Mouse (Mus musculus): Measurements from ENCODE around the gene Mtmr2. TPM values are rescaled to one million over a fixed set of nuclear protein-coding genes. Genes with fewer than 3 reads are reported as not detected.
A peak's percentile ranks its signal among the peaks of the same experiment; 100 is the strongest.

Gene Mtmr2
- polyA plus RNA-seq, 1 experiment from 2014 or later, result 53.2 TPM

DNA sequence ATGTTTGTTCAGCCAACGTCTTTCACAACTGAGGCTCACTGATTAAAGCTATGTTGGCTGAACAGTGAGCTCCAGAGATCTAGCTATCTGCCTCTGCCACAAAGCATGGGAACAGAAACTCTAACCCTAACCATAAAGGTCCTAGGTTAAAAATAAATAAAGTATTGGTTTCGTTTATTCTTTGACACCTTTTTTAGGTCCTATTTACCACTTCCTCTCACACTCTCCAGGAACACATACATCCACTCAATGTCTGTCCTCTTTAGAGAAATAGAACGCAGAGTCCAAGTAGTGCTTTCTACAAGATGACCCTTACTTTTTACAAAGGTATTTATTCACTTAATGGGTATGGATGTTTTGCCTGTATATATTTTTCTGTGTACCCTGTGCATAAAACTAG lies 72.6 kb downstream of the Mtmr2 start:
- no peaks in the 10 kb centered on the region for H3K27me3 ChIP-seq (replicated peaks)
- no peak overlapping the region for H3K9ac ChIP-seq
- WGBS, result 97% methylated on average over 3 of the region's 3 CpGs
- H3K36me3 ChIP-seq (replicated peaks), result peaks cover 24% of the 10 kb centered on the region
- peaks cover 20% of the 10 kb centered on the region for H3K4me1 ChIP-seq
- no peaks in the 10 kb centered on the region for H3K9me3 ChIP-seq
- H3K27ac ChIP-seq, result no peak overlapping the region
- ATAC-seq (replicated peaks), result no peak
- no peak overlapping the region for H3K4me3 ChIP-seq
- no peak overlapping the region for H3K4me2 ChIP-seq

DNA sequence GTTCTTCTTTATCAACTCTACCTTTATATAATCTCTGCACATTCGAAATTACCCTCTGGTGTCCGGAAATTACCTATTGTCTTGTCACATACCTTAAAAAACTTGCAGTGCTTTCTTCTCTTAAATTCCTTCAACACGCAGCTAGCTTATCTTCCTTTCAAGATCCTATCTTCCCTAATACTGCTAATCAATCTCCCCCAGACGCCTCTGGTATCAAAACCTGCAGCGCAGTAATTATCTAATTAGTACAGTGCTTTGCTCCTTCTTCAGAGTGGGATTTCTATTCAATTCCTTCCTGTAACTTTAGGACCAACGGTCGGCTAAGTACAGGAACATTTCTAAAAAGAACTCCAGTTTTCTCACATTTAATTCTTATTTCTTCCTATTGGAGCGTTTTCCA lies 77.7 kb downstream of the Mtmr2 start:
- no peaks in the 10 kb centered on the region for H3K27me3 ChIP-seq (replicated peaks)
- H3K4me2 ChIP-seq, result peak overlapping the region; percentile 73
- H3K36me3 ChIP-seq (replicated peaks), result peaks cover 4% of the 10 kb centered on the region
- H3K4me3 ChIP-seq, result peak overlapping the region; percentile 79
- peaks cover 33% of the 10 kb centered on the region for H3K4me1 ChIP-seq
- 8% methylated on average over 8 of the region's 8 CpGs for WGBS
- ATAC-seq (replicated peaks), result no peak
- peak overlapping the region; percentile 96 for H3K27ac ChIP-seq
- peak overlapping the region; percentile 74 for H3K9ac ChIP-seq
- no peaks in the 10 kb centered on the region for H3K9me3 ChIP-seq

DNA sequence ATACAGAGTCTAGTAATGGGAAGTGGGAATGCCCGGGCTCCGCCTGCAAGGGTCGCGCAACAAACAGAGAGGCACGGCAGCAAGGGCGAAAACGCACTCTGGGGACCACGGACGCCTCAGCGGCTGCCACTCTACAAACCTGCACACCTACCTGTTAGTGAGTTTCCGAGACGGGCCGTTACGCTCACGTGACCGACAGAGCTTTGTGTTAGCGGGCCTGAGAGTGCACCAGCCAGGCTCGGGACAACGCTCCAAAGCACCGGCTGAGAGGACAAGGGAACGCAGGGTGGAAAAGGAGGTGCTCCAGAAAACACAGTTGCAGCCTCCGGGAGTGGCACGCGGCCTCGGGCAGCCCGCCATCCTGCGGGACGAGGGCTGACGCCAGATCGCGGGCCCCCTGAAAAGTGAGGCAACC lies 78.2 kb downstream of the Mtmr2 start:
- under 1% methylated on average over 31 of the region's 31 CpGs for WGBS
- H3K27me3 ChIP-seq (replicated peaks), result no peaks in the 10 kb centered on the region
- H3K9me3 ChIP-seq, result no peaks in the 10 kb centered on the region
- peak; percentile 14; the same call in 1 of the 2 replicates for ATAC-seq (replicated peaks)
- H3K9ac ChIP-seq, result peak overlapping the region; percentile 74
- peaks cover 9% of the 10 kb centered on the region for H3K36me3 ChIP-seq (replicated peaks)
- H3K27ac ChIP-seq, result peak overlapping the region; percentile 96
- peaks cover 33% of the 10 kb centered on the region for H3K4me1 ChIP-seq
- H3K4me2 ChIP-seq, result peak overlapping the region; percentile 73
- peak overlapping the region; percentile 79 for H3K4me3 ChIP-seq

DNA sequence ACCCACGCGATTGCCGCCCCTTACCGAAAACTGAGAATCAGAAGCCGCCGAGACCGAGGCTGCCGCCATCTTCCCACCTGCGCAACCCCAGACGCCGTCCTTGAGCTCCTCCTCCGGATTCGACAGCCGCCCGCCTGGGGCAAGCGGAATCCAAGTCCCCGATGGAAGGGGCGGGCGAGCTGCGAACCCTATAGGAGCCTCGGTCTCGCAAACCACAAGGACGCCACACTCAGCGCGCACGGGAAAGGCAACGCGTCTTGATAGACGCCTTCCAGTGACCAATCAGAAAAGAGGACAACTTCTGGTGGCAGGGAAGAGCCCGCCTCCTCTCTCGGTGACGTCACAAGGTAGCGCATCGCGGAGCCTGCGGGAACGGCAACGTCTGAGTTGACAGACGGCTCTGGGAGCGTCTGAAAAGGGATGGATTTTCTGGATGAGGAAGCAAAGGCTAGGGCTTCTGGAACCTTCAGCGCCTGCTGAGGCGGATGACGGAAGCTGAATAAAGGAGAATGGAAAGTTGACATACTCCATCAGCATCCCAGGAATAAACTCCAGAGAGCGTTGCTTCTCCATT lies 78.7 kb downstream of the Mtmr2 start, which contains the start of gene Cep57:
Gene Cep57 (minus strand): TSS at position 276 of the 574 bp plus-strand sequence.
- 0% methylated on average over 44 of the region's 44 CpGs for WGBS
- Histone ChIP-seq H3K27me3 (replicated peaks) (no peaks in the 10 kb centered on the region), H3K36me3 (replicated peaks) (peaks cover 15% of the 10 kb centered on the region), H3K4me2 (peak within 1 kb of the TSS; percentile 87), H3K4me3 (peak within 1 kb of the TSS; percentile 79), H3K4me1 (peaks cover 33% of the 10 kb centered on the region), H3K9me3 (no peaks in the 10 kb centered on the region), H3K9ac (peak within 1 kb of the TSS; percentile 91), H3K27ac (peak within 1 kb of the TSS; percentile 98)
- peak; percentile 96 for ATAC-seq (replicated peaks)

DNA sequence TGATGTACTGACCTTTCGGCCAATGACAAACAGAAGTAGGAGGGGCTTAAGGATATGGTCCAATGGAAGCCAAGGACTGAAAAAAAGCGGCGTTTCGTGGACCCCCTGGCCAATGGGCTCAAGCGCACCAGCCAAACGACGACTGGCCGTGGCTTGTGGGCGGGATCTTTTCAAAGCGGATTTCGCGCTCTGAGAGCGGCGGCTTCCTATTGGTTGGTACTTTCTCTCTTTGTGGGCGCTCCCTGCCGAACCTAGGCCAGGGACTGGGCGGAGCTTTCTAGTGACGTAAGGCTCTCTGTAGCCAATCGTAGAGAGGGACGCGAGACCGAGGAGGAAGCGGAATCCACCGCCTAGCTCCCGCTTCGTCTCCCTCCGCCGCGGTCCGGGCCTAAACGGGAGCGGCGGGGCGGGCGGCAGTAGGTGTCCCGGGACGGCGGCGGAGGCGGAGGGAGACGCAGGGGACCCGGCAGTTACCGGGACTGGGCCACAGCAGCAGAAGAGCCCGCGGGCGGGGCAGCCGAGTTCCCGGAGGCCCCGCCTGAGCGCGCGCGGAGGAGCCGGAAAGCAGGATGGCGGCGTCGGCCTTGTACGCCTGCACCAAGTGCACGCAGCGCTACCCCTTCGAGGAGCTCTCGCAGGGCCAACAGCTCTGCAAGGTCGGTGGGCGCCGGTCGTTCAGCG lies 79.3 kb downstream of the Mtmr2 start, which contains the start of gene Fam76b:
Gene Fam76b (plus strand): TSS at position 311 of the 681 bp plus-strand sequence.
- H3K9me3 ChIP-seq, result no peaks in the 10 kb centered on the region
- H3K36me3 ChIP-seq (replicated peaks), result peaks cover 17% of the 10 kb centered on the region
- ATAC-seq (replicated peaks), result peak; percentile 96
- H3K27ac ChIP-seq, result peak within 1 kb of the TSS; percentile 98
- peak within 1 kb of the TSS; percentile 91 for H3K9ac ChIP-seq
- H3K4me3 ChIP-seq, result peak within 1 kb of the TSS; percentile 79
- no peaks in the 10 kb centered on the region for H3K27me3 ChIP-seq (replicated peaks)
- H3K4me2 ChIP-seq, result peak within 1 kb of the TSS; percentile 87
- peaks cover 32% of the 10 kb centered on the region for H3K4me1 ChIP-seq
- under 1% methylated on average over 65 of the region's 67 CpGs for WGBS

DNA sequence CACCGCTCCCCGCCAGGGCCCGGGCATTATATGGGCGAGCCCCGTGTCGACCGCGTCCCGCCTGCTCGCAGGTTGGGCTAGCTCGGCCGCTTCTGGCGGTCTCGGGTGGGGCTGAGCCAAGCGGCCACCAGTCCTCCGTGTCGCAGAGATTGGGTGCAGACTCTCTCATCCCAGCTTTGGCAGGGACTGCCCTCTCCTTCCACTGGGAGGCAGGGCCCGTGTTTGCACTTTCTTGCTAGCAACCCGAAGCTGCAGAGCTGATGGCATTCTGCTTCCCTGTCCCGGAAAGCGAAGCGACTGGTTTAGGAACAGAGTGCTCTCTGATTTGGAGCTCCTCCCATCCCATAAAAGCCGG lies 79.9 kb downstream of the Mtmr2 start:
- Histone ChIP-seq H3K9me3 (no peaks in the 10 kb centered on the region), H3K27me3 (replicated peaks) (no peaks in the 10 kb centered on the region), H3K9ac (peak overlapping the region; percentile 91), H3K4me1 (peaks cover 30% of the 10 kb centered on the region), H3K4me3 (peak overlapping the region; percentile 79), H3K27ac (peak overlapping the region; percentile 98), H3K36me3 (replicated peaks) (peaks cover 21% of the 10 kb centered on the region), H3K4me2 (peak overlapping the region; percentile 87)
- ATAC-seq (replicated peaks), result peak; percentile 28
- 0% methylated on average over 23 of the region's 23 CpGs for WGBS

DNA sequence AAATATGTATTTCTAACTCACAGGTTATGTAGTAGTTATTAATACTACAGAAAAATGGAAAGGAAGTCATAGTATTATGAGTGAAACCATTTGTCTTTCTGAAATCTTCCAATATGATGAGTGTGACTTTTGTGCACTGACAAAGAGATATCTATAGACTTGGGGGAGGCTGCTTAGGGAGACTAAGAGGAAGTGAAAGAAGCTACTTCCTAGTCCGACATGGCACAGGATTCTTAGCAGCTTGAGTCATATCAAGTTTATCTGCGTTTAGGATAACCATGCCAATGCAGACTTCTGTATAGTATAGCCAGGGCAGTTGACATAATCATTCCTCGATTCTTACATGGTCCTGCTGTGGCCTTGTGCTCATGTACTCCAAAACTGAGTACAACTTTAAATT lies 87.0 kb downstream of the Mtmr2 start:
- no peak overlapping the region for H3K27ac ChIP-seq
- no peaks in the 10 kb centered on the region for H3K27me3 ChIP-seq (replicated peaks)
- WGBS, result 93% methylated on average over 3 of the region's 3 CpGs
- H3K4me2 ChIP-seq, result no peak overlapping the region
- no peak for ATAC-seq (replicated peaks)
- H3K9me3 ChIP-seq, result no peaks in the 10 kb centered on the region
- H3K36me3 ChIP-seq (replicated peaks), result peaks cover 56% of the 10 kb centered on the region
- H3K4me1 ChIP-seq, result no peaks in the 10 kb centered on the region
- no peak overlapping the region for H3K4me3 ChIP-seq
- H3K9ac ChIP-seq, result no peak overlapping the region

DNA sequence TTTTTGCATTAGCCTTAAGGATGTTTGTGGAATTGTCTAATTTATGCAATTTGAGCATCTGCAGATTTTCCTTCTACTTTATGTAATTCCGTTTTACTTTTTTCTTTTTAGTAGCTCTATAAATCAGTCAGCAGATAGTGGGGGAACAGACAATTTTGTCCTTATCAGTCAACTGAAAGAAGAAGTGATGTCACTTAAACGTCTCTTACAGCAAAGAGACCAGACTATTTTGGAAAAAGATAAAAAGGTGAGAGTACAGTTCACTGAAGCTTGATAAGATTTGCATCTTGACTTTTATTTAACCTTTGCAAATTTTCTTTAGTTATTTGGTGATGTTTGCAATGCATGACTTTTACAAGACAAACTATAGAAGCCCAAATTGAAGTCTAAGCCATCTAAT lies 88.5 kb downstream of the Mtmr2 start:
- H3K4me1 ChIP-seq, result no peaks in the 10 kb centered on the region
- H3K27ac ChIP-seq, result no peak overlapping the region
- no peak overlapping the region for H3K4me3 ChIP-seq
- peaks cover 52% of the 10 kb centered on the region for H3K36me3 ChIP-seq (replicated peaks)
- no peaks in the 10 kb centered on the region for H3K27me3 ChIP-seq (replicated peaks)
- H3K4me2 ChIP-seq, result no peak overlapping the region
- 90% methylated on average over 2 of the region's 2 CpGs for WGBS
- ATAC-seq (replicated peaks), result no peak
- no peak overlapping the region for H3K9ac ChIP-seq
- no peaks in the 10 kb centered on the region for H3K9me3 ChIP-seq

DNA sequence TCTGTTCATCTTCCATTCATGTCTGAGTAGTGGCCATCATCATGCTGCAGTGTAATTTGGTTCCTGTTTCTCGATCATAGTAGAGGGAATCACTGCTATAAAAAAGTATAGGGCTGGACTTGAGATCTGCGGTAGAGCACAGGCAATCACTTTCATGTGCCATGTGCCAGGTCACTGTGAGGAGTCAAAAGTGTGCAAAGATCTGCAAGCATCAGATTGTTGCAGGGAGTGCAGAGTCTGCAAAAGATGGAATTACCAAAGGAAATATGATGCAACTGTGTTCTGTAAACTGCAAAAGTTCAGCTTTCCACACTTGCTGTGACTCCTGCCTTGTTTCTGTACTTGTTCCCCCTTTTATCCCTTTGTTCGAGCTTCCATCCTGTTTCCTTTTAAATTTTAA lies 99.4 kb downstream of the Mtmr2 start:
- H3K4me1 ChIP-seq, result no peaks in the 10 kb centered on the region

DNA sequence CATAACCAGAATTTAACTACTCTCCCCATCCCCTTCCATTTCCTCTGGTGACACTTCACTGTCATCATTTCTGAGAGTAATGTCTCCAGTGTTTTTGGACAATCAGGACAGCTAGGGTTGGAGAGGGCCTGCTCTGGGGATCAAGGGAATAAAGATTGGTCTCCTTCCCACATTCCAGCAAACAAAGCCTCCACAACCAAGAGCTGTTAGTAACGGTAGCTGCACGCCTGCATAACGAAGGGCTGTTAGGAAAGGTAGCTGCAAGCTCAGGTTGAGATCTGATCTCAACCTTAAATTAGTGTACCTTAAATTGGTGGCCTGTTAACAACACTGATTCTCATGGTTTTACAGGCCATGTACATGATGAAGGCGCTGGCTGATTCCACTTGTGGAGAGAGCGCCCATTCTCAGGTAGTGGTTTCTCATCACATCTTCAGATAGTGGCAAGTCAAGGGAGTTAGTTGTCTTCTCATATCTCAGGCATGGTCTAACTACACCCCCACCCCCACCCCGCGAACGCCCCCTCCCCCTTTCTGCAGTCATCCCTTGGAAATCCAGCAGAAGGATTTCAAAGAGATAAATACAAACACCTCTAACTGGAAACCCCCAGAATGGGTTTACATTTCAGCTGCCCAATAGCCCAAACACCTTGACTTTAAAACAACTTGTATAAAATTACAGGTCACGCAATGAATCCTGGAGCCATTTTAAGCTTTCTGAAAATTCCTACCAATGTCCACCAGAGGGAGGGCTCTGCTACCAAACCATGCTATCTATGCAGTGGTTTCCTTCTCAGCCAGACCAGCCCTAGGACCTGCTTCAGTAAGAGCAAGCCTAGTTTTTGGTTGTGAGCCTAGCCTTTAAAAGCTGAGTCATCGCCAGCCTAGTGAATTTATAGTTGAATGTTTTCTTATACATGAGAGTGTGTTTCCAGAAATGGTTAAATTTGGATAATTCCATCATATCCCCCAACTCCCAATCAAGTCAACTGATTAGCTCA lies 100.6 kb downstream of the Mtmr2 start:
- Histone ChIP-seq H3K27ac (no peak overlapping the region), H3K27me3 (replicated peaks) (no peaks in the 10 kb centered on the region), H3K36me3 (replicated peaks) (peaks cover 5% of the 10 kb centered on the region; the same call in 1 of the 2 replicates), H3K4me3 (no peak overlapping the region), H3K9ac (no peak overlapping the region), H3K9me3 (no peaks in the 10 kb centered on the region), H3K4me2 (no peak overlapping the region), H3K4me1 (no peaks in the 10 kb centered on the region)
- peak; percentile 89 for ATAC-seq (replicated peaks)
- WGBS, result 85% methylated on average over 10 of the region's 10 CpGs

More for the DNA sequence above, 99.4 kb downstream of the Mtmr2 start:
- no peaks in the 10 kb centered on the region for H3K27me3 ChIP-seq (replicated peaks)
- ATAC-seq (replicated peaks), result no peak
- peaks cover 8% of the 10 kb centered on the region; the same call in 1 of the 2 replicates for H3K36me3 ChIP-seq (replicated peaks)
- no peak overlapping the region for H3K4me3 ChIP-seq
- WGBS, result 91% methylated on average over 3 of the region's 3 CpGs
- no peak overlapping the region for H3K27ac ChIP-seq
- no peak overlapping the region for H3K4me2 ChIP-seq
- no peaks in the 10 kb centered on the region for H3K9me3 ChIP-seq
- no peak overlapping the region for H3K9ac ChIP-seq

DNA sequence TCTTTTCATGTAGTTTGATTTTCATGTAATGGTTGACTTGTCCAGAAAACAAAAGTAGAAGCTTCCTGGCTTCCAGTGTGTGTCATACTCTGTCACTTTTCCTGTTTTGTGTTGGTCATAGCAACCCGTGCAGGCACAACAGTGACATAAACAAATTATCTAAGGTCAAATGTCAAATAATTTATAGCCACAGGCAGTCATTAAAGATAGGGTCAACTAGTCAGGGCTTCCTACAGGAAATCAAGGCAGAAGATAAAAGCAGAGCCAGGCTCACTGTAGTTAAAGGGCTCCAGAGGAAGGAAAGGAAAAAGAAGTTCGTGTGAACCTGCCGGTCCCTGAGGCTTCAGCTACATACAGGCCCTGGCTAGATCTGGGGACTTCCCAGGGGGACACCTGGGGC lies 105.7 kb downstream of the Mtmr2 start:
- ATAC-seq (replicated peaks), result no peak
- WGBS, result 78% methylated on average over 3 of the region's 3 CpGs

More for the DNA sequence above, 105.7 kb downstream of the Mtmr2 start:
- no peaks in the 10 kb centered on the region for H3K4me1 ChIP-seq
- H3K27me3 ChIP-seq (replicated peaks), result no peaks in the 10 kb centered on the region
- H3K27ac ChIP-seq, result no peak overlapping the region
- no peak overlapping the region for H3K9ac ChIP-seq
- no peaks in the 10 kb centered on the region for H3K9me3 ChIP-seq
- no peak overlapping the region for H3K4me3 ChIP-seq
- no peaks in the 10 kb centered on the region for H3K36me3 ChIP-seq (replicated peaks)
- no peak overlapping the region for H3K4me2 ChIP-seq

Measured in midbrain, embryonic 15.5 days (tissue).